Mouse (Mus musculus): ENCODE measurements around the gene Rnf208.

Rnf208 gene

GRCm38 (mm10) chr2:25224492-25224765, 17.6 kb upstream of the Rnf208 start, which contains the start of gene Tubb4b:
Gene Tubb4b, minus strand, starts transcription at chr2:25224702.
- no peak for DNase-seq (ENCODE audit: low read depth in 2 of 2, low spot score in 2 of 2)

DNA sequence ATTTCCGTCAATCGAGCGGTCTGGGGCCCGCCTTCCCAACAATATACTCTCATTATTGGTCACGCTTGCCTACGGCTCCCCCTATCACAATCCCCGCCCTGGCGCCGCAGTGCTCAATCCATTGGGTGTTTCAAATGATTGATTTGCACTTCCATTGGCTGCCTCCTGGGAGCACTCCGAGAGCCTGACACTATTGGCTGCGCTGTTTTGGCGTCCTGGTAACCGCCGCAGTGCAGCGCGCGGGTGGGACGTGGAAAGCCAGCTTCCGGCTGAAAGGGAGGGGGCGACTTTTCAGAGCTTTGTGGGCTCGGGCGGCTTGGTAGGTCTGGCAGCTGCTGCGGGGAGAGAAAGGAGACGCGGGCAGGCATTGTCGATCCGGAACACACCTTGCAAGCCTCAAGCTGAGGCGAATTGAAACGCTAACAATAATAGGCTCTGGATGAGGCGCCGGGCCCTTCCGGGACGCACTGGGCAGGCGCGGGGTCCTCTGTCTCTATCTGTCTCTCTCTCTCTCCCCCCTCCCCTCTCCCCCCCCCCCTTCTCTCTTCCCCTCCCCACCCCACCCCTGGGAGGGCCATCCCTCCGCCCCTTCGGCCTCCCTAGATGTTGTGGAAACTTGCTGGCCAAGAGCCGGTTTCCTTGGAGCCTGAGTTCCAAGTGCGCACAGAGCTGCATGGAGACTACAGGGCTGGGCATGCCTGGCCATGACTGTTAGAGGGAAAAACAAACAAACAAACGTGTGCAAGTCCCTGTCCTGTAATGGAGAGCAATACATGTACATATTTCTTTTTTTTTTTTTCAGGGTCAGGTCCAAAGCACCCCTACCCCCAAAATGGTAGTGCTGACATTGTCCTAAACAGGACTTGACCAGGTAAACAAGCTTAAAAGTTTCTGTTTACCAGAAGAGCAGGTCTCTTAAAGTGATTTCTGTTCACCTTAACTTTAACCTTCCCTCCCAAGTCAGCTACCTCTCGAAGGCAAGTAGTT, 17.0 kb upstream of the Rnf208 start:
- DNase-seq (ENCODE audit: low read depth in 2 of 2, low spot score in 2 of 2): peak; percentile 97 to 99

DNA sequence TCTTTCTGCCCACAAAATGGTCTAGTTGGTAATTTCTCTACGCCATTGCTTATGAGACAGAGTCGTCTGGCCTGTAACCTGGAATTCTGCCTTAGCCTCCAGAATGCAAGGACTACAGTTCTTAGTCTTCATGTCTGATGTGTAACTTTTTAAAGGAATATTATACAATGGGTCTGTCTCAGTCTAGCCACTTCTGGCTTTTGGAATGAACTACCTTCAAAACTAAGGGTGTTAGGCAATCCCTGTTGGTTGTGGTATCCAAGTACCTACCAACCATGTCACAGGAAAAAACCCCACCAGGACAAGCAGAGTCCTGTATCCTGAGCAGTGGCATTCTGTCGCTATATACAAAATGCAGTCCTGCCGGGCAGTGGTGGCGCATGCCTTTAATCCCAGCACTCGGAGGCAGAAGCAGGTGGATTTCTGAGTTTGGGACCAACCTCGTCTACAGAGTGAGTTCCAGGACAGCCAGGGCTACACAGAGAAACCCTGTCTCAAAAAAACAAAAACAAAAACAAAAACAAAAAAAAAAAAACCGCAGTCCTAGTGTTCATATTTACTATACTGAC, 16.2 kb upstream of the Rnf208 start:
- DNase-seq (ENCODE audit: low read depth in 2 of 2, low spot score in 2 of 2): no peak

DNA sequence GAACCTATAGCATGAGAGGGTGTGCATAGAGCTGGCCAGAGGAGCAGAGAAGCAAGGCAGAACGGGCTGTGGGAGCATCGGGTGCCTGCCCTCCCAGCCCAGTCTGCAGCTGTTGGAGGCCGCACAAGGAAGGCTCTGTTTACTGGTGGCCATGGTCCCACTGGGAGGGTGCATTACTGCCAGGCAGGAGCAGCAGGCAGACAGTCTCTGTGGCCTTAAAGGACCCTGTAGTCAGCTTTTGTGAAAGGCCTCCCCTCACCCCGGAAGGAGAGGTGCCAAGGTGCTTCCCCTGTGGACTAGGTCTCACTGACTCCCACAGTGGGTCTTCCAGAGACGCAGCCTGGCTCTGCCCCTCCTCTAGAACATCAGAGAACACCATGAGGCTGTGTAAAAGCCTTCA, 15.2 kb upstream of the Rnf208 start:
- no peak for DNase-seq (ENCODE audit: low read depth in 2 of 2, low spot score in 2 of 2)

DNA sequence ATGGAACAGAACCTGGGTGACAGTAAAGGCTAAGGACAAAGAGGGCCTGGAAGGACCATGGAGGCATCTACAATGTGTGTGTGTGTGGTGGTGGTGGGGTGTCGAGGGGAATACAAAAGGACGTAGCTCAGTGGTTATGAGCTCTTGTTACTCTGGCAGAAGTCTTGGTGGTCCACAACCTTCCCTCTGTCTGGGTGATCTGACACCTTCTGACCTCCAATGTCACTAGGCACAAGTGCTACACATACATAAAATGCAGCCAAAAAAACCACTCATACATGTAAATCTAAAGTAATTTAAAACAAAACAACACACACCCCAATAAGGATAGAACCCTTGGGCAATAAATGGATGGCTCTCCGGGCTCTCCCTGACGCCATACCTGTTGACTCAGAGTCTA, 14.6 kb upstream of the Rnf208 start:
- DNase-seq (ENCODE audit: low read depth in 2 of 2, low spot score in 2 of 2): no peak

- DNase-seq (ENCODE audit: low read depth in 2 of 2, low spot score in 2 of 2): peak; percentile 79 to 87
Measured at GRCm38 (mm10) chr2:25228431-25228889, 13.6 kb upstream of the Rnf208 start.

DNA sequence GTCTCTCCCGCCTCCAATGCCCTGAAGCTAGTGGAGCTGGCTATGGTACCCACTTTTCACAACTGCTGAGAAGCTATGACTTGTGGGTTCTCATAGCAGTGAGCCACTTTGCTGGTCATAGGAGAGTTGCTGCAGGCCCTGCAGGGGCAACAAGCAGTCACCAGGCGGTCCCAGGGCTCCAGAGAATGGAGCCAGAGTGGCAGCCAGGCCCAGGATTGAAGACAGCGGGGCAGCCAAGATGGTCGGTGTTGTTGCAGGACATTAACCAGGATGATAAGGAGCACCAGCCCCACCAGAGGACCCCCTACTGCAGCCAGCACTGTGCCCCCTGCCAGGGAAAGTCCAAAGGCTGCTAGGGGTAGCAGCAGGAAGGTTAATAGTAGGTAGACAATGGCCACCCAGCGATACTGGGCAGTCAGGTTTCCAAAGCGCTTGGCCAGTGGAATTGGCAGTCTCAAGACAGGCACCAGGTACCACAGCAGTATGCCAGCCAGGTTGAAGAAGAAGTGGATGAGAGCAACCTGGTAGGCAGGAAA, 13.0 kb upstream of the Rnf208 start:
- DNase-seq (ENCODE audit: low read depth in 2 of 2, low spot score in 2 of 2): no peak

GRCm38 (mm10) chr2:25229582-25229981, 12.5 kb upstream of the Rnf208 start:
- no peak for DNase-seq (ENCODE audit: low read depth in 2 of 2, low spot score in 2 of 2)

DNA sequence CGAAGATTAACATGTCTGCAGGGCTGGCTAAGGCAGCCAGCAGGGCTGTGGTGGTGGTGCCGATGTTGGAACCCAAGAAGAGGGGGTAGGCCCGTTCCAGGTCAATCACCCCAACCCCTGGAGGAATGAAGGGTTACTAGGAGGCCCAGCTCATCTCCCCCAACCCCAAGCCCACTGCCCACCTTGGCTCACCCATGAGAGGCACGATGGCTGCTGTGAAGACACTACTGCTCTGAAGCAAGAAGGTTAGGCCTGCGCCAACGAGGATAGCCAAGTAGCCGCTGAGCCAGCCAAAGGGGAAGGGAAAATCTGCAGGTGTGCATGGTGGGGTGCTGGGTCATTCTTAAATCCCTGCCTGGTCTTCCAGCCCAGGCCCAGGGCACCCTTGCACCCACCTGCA, 11.5 kb upstream of the Rnf208 start:
- DNase-seq (ENCODE audit: low read depth in 2 of 2, low spot score in 2 of 2): no peak

- DNase-seq (ENCODE audit: low read depth in 2 of 2, low spot score in 2 of 2): no peak
Measured at GRCm38 (mm10) chr2:25231038-25231437, 11.0 kb upstream of the Rnf208 start.

GRCm38 (mm10) chr2:25233421-25233820, 8.6 kb upstream of the Rnf208 start:
- DNase-seq (ENCODE audit: low read depth in 2 of 2, low spot score in 2 of 2): no peak

DNA sequence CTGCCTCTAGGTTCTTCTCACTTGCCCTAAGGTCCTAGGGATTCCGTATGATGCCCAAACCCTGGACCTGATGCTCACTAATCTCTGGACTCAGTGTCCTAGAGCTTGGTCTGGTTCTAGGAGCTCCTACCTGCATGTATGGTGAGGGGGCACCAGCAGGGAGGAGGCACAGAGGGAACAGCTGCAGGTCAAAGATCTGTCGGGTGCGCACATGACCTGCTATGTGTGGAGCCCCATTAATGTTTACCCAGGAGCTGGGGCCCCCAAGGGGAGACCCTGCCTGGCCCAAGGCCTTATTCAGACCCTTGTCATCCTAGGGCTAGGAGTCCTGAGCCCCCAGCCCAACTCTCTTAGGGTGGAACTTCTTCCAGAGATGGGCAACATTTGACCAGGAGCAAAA, 8.0 kb upstream of the Rnf208 start, which contains the start of gene Slc34a3:
TSS of gene Slc34a3 (minus strand) at position 315 of the 400 bp plus-strand sequence.
- DNase-seq (ENCODE audit: low read depth in 2 of 2, low spot score in 2 of 2): no peak

- no peak for DNase-seq (ENCODE audit: low read depth in 2 of 2, low spot score in 2 of 2)
Measured at GRCm38 (mm10) chr2:25234551-25235220, 7.4 kb upstream of the Rnf208 start.

GRCm38 (mm10) chr2:25236614-25237013, 5.4 kb upstream of the Rnf208 start, which contains the start of gene Rnf224:
Gene Rnf224, minus strand, starts transcription at chr2:25236787.
- DNase-seq (ENCODE audit: low read depth in 2 of 2, low spot score in 2 of 2): no peak

DNA sequence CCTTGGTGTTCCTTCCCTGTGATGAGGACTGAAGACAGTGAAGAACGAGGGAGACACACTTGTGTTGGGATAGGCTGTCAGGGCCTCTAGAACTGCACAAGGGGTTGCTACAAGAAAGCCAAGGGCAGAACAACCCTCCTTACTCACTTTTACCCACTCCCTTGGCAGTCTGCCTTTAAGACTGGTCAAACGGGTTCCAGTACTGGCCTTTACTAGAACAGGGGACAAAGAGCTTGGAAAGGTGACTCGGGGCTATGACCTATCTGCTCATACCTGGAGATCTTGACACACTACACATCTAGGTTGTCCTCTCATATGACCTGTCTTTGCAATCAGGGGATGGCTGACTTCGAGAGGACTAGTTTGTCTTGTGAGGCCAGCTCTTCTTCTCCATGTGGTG, 4.5 kb upstream of the Rnf208 start:
- DNase-seq (ENCODE audit: low read depth in 2 of 2, low spot score in 2 of 2): no peak

- no peak for DNase-seq (ENCODE audit: low read depth in 2 of 2, low spot score in 2 of 2)
Measured at GRCm38 (mm10) chr2:25238106-25238505, 3.9 kb upstream of the Rnf208 start.

GRCm38 (mm10) chr2:25239766-25240165, 2.3 kb upstream of the Rnf208 start:
- DNase-seq (ENCODE audit: low read depth in 2 of 2, low spot score in 2 of 2): no peak

GRCm38 (mm10) chr2:25240310-25240709, 1.7 kb upstream of the Rnf208 start:
- no peak for DNase-seq (ENCODE audit: low read depth in 2 of 2, low spot score in 2 of 2)

DNA sequence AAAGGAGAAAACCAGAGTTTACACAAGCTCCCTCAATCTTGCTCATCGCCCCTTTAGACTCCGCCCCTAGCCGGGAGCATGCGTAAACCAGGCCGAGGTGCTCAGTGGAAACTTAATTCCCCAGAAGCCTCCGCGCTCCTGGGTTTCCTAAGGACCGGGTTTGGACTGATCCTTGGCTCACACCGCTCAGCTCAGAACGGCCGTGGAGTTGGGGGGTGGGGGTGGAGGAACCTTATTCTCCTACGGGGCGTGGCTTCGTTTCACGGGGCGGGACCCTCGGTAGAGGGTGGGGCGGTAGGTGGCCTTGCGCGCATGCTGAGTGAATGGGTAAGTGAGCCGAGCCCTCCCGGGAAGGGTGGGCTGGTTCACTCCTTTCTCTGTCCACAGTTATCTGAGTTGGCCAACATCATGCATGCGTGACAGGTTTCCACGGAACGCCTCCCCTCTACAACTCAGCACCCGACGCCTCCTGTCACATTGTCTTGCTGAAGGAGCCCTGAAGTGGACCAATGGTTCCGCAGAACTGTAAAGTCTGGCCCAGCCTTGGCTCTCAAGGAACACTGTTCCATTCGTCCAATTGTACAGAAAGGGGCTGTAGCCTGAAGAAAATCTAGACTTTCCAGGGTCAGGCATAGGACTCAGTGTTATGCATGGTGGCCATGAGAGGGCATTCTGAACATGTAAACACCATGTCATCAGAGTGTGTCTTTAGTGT, 1.2 kb upstream of the Rnf208 start:
- DNase-seq (ENCODE audit: low read depth in 2 of 2, low spot score in 2 of 2): peak in 1 of 2 experiments; percentile 38

GRCm38 (mm10) chr2:25241438-25241775, 648 bp upstream of the Rnf208 start:
- DNase-seq (ENCODE audit: low read depth in 2 of 2, low spot score in 2 of 2): no peak

GRCm38 (mm10) chr2:25243342-25243741, 1.3 kb downstream of the Rnf208 start:
- no peak for DNase-seq (ENCODE audit: low read depth in 2 of 2, low spot score in 2 of 2)
